Mouse (Mus musculus): Measurements from ENCODE around the gene Hivep3.

GRCm38 (mm10) chr4:119922945-119923344, 189.4 kb downstream of the Hivep3 start:
- TF ChIP-seq CTCF (IDR thresholded peaks at IDR 0.05; ENCODE audit: control insufficient read depth, insufficient read depth, insufficient read length), result no peak
- no peak for TF ChIP-seq MAX (IDR thresholded peaks at IDR 0.05)
- TF ChIP-seq MYOG (IDR thresholded peaks at IDR 0.05; ENCODE audit: control insufficient read depth, extremely low read depth, insufficient read length), result no peak
- TF ChIP-seq CEBPB (IDR thresholded peaks at IDR 0.05; ENCODE audit: low read depth), result no peak
- no peak for TF ChIP-seq USF1 (IDR thresholded peaks at IDR 0.05; ENCODE audit: low read depth)
- TF ChIP-seq FOSL1 (IDR thresholded peaks at IDR 0.05; ENCODE audit: insufficient read depth, low read length, poor library complexity, severe bottlenecking), result no peak
